Mouse (Mus musculus): ENCODE measurements at regions not wholly inside any gene's neighbourhood (a gene's known extent, or its start where the extent isn't known, plus 50 kb on each side); places are given as distances from the start of the nearest gene placed in this dataset.

GRCm38 (mm10) chr14:80789131-80789530, 805.2 kb downstream of the Olfm4 start:
- DNase-seq (ENCODE audit: low spot score in 2 of 2), result no peak

- DNase-seq (ENCODE audit: low spot score in 2 of 2), result no peak
These were observed 815.6 kb downstream of the Olfm4 start for GRCm38 (mm10) chr14:80799370-80799959.

- no peak for DNase-seq (ENCODE audit: low spot score in 2 of 2)
These were observed 846.6 kb downstream of the Olfm4 start for GRCm38 (mm10) chr14:80830476-80830875.

- DNase-seq (ENCODE audit: low spot score in 2 of 2), result no peak
These were observed 860.7 kb downstream of the Olfm4 start for GRCm38 (mm10) chr14:80844550-80844949.

- peak; percentile 74 to 86 for DNase-seq (ENCODE audit: low spot score in 2 of 2)
These were observed 861.8 kb downstream of the Olfm4 start for GRCm38 (mm10) chr14:80845576-80846269.

GRCm38 (mm10) chr14:80846420-80847083, 862.7 kb downstream of the Olfm4 start:
- DNase-seq (ENCODE audit: low spot score in 2 of 2), result peak in 1 of 2 experiments; percentile 4

All from frontal cortex, postnatal 14 days (tissue).